Mouse (Mus musculus): ENCODE results near the gene Try5. TPM values are rescaled to one million over a fixed set of nuclear protein-coding genes. Genes with fewer than 3 reads are reported as not detected.

Try5 gene
- 0.25 TPM in 2 replicates for polyA plus RNA-seq (2012; rRNA removed)

DNA sequence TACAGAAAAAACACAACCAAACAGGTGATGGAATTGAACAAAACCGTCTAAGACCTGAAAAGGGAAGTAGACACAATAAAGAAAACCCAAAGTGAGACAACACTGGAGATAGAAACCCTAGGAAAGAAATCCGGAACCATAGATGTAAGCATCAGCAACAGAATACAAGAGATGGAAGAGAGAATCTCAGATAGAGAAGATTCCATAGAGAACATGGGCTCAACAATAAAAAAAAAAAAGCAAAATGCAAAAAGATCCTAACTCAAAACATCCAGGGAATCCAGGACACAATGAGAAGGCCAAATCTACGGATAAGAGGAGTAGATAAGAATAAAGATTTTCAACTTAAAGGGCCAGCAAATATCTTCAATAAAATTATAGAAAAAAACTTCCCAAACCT, at the start of gene Try5:
Try5 (minus strand) TSS at position 101 of the 400 bp plus-strand sequence.

DNA sequence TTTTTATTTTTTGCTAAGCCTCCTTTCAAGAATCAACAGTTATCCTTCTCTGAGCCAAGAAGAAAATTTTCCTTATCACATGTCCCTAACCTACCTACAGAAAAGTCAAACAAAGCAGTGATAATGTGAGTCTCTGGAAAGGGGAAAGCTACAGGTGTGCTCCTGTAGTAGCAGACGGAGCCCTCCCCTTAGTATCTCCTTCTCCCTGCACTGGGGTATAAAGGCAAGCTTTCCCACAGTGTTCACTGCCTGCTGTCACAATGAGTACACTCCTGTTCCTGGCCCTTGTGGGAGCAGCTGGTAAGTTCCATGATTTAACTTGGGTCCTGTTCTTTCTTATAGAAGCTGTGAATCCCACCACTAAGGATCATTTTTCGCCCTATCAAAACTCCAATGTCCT, 37.3 kb upstream of the Try5 start, which contains the start of gene Try10:
Try10 (plus strand) TSS at position 174 of the 400 bp plus-strand sequence.

DNA sequence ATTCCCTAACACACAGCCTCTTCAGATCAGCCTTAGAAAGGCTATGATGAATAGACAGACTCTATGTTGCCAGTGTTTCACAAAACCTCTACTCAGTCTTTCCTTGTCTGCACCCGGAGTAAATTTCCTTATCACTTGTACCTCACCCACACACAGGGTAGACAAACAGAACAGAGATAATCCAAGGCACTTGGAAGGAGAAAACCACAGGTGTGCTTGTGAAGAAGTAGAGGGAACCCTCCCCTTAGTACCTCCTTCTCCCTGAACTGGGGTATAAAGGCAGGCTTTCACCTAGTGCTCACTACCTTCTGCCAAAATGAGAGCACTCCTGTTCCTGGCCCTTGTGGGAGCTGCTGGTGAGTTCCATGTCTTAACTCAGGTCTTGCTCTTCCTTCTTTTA, 14.7 kb downstream of the Try5 start, which contains the start of gene Try4:
Try4 (plus strand) TSS at position 301 of the 400 bp plus-strand sequence.

Other genes with a start within 250 kb of the Try5 start
- gene Try4, start 14.6 kb downstream of the Try5 start, polyA plus RNA-seq (2012; rRNA removed), result not detected in 2 replicates
- not detected in 2 replicates for gene Try10, start 37.3 kb upstream of the Try5 start, polyA plus RNA-seq (2012; rRNA removed)
- 0.09 and 0.15 TPM in 2 replicates for gene Prss3, start 60.8 kb upstream of the Try5 start, polyA plus RNA-seq (2012; rRNA removed)
- gene Gm5771, start 75.5 kb upstream of the Try5 start, polyA plus RNA-seq (2012; rRNA removed), result not detected in 2 replicates
- not detected in 2 replicates for gene Gm10334, start 129.3 kb upstream of the Try5 start, polyA plus RNA-seq (2012; rRNA removed)
- not detected in 2 replicates for gene Prss1, start 142.1 kb upstream of the Try5 start, polyA plus RNA-seq (2012; rRNA removed)
- gene Prss2, start 204.9 kb upstream of the Try5 start, polyA plus RNA-seq (2012; rRNA removed), result not detected in 2 replicates